Mouse (Mus musculus): Measurements from ENCODE around the gene Klk15.
"Not testable (repeated sequence)": the region's sequence is repeated elsewhere in the genome, so short reads cannot be mapped to it uniquely, and the experiment has no call there.

The Klk15 gene

GRCm38 (mm10) chr7:43933440-43933839 is at the start of gene Klk15:
Gene Klk15, plus strand, starts transcription at chr7:43933740.
- DNase-seq (ENCODE audit: low spot score): no peak

GRCm38 (mm10) chr7:43891365-43891764 is 42.2 kb upstream of the Klk15 start:
- no peak for DNase-seq (ENCODE audit: low spot score)

GRCm38 (mm10) chr7:43891788-43892187 is 41.8 kb upstream of the Klk15 start:
- no peak for DNase-seq (ENCODE audit: low spot score)

GRCm38 (mm10) chr7:43894836-43895235 is 38.7 kb upstream of the Klk15 start:
- peak; percentile 93 for DNase-seq (ENCODE audit: low spot score)

GRCm38 (mm10) chr7:43914821-43915220 is 18.7 kb upstream of the Klk15 start:
- DNase-seq (ENCODE audit: low spot score): no peak

GRCm38 (mm10) chr7:43918426-43918825 is 15.1 kb upstream of the Klk15 start:
- DNase-seq (ENCODE audit: low spot score): no peak

GRCm38 (mm10) chr7:43918871-43919270 is 14.7 kb upstream of the Klk15 start:
- DNase-seq (ENCODE audit: low spot score): no peak

- peak; percentile 66 for DNase-seq (ENCODE audit: low spot score)
Measured at GRCm38 (mm10) chr7:43919559-43920451, 13.7 kb upstream of the Klk15 start.

GRCm38 (mm10) chr7:43920582-43920981 is 13.0 kb upstream of the Klk15 start:
- no peak for DNase-seq (ENCODE audit: low spot score)

GRCm38 (mm10) chr7:43921087-43921486 is 12.5 kb upstream of the Klk15 start:
- no peak for DNase-seq (ENCODE audit: low spot score)

GRCm38 (mm10) chr7:43921941-43922340 is 11.6 kb upstream of the Klk15 start:
- DNase-seq (ENCODE audit: low spot score): no peak

- DNase-seq (ENCODE audit: low spot score): no peak
Measured at GRCm38 (mm10) chr7:43925985-43926384, 7.6 kb upstream of the Klk15 start.

GRCm38 (mm10) chr7:43928521-43928920 is 5.0 kb upstream of the Klk15 start:
- DNase-seq (ENCODE audit: low spot score): peak; percentile 18

- DNase-seq (ENCODE audit: low spot score): no peak
Measured at GRCm38 (mm10) chr7:43932337-43932736, 1.2 kb upstream of the Klk15 start.

GRCm38 (mm10) chr7:43934747-43935146 is 1.2 kb downstream of the Klk15 start:
- no peak for DNase-seq (ENCODE audit: low spot score)

- DNase-seq (ENCODE audit: low spot score): no peak
Measured at GRCm38 (mm10) chr7:43936551-43936950, 3.0 kb downstream of the Klk15 start.

GRCm38 (mm10) chr7:43942293-43942692 is 8.8 kb downstream of the Klk15 start:
- not testable (repeated sequence) for DNase-seq (ENCODE audit: low spot score)

- DNase-seq (ENCODE audit: low spot score): no peak
Measured at GRCm38 (mm10) chr7:43944727-43945264, 11.3 kb downstream of the Klk15 start.

- no peak for DNase-seq (ENCODE audit: low spot score)
Measured at GRCm38 (mm10) chr7:43950364-43950763, 16.8 kb downstream of the Klk15 start, which contains the start of gene Klk1b8. Gene Klk1b8, plus strand, starts transcription at chr7:43950664.

GRCm38 (mm10) chr7:43952703-43953102 is 19.2 kb downstream of the Klk15 start:
- DNase-seq (ENCODE audit: low spot score): peak; percentile 23

- no peak for DNase-seq (ENCODE audit: low spot score)
Measured at GRCm38 (mm10) chr7:43966451-43966850, 32.9 kb downstream of the Klk15 start, which contains the start of gene Klk1b1. Gene Klk1b1, plus strand, starts transcription at chr7:43966751.

GRCm38 (mm10) chr7:43967058-43967457 is 33.5 kb downstream of the Klk15 start:
- DNase-seq (ENCODE audit: low spot score): no peak

- DNase-seq (ENCODE audit: low spot score): no peak
Measured at GRCm38 (mm10) chr7:43967612-43968011, 34.1 kb downstream of the Klk15 start.

Measured in layer of hippocampus, adult 11-12 months (tissue).